Mouse (Mus musculus) heart, postnatal 0 days (tissue): ENCODE data around the gene Abcc4.
A peak's percentile ranks its signal among the peaks of the same experiment; 100 is the strongest.

Source experiments
- CTCF ChIP-seq: IDR thresholded peaks from 2 replicates; pipeline ENCODE4 v1.5.1; 2016; ENCODE audit warnings: antibody characterized with exemption, control low read depth, low read depth
- EP300 ChIP-seq: IDR thresholded peaks from 2 replicates; pipeline ENCODE4 v1.6.1; 2016; ENCODE audit warnings: antibody characterized with exemption, low read depth

DNA sequence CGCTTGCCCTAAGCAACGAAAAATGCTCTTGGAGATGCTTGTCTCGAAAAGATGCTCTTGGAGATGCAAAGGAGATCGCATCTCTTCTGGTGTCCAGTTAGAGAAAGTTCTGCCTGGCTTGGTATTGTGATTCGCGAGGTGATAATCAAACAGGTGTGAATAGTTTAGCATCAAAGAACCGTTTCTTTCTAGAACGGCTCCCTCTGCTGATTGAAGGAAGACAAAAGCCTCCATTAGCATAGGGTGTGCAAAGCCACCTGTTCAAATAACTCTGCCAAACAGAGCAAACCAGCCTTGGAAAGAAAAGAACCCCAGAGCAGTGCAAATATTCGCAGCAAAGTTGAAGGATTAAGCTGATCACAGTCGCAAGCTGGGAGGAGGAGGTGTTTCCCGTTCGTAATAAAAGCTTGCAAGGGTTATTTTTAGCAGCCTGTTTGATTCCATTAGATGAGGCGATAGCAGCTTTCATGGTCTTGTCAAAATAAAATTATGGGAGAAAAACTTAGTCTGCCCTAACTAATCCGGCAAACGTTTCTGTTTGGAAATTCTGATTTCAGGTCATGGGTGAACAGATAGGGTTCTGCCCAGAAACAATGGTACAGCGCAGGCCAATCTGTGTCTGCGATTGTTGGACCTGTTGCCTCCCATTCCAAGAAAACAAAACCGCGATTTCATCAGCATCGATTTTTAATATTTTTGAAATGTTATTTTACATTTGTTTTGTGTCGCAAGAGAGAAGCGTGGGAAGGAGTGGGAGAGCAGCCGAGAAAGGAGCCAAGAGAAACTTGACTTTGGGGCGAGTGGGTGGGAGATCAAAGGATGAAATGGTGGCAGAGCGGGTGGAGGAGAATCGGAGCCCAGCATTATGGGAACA, 231.6 kb downstream of the Abcc4 start:
- TF ChIP-seq CTCF (0 out of 2 replicates have a peak, but pooled peaks have one; percentile 1), EP300 (no peak)
